Mouse (Mus musculus) forebrain, embryonic 11.5 days (tissue): Measurements from ENCODE around the gene Eif5. TPM values are rescaled to one million over a fixed set of nuclear protein-coding genes. Genes with fewer than 3 reads are reported as not detected.
"Not testable (repeated sequence)": the region's sequence is repeated elsewhere in the genome, so short reads cannot be mapped to it uniquely, and the experiment has no call there.

Source experiments
- ATAC-seq: fragments of 200-750 bp; cut with Nextera tagmentation; replicated peaks from 2 replicates; pipeline ENCODE4 v1.8.0; 2017; ENCODE audit warnings: moderate TSS enrichment; ENCODE audit not compliant: low FRiP score
- DNase-seq: peaks from one replicate; pipeline ENCODE4 v3.0.0-alpha.2; 2017; ENCODE audit warnings: low spot score
- H3K27ac ChIP-seq: fragments of 300-500 bp; sonication (generic); 2 replicates; pipeline ENCODE4 v1.5.1; 2014; ENCODE audit warnings: low read depth, low read length
- H3K27me3 ChIP-seq: fragments of 300-500 bp; sonication (generic); 2 replicates; pipeline ENCODE4 v1.6.1; 2014; ENCODE audit warnings: mild to moderate bottlenecking, low read length, mixed read lengths; ENCODE audit not compliant: control insufficient read depth, insufficient read depth
- H3K36me3 ChIP-seq: fragments of 300-500 bp; sonication (generic); 2 replicates; pipeline ENCODE4 v1.6.1; 2014; ENCODE audit warnings: mild to moderate bottlenecking, low read length, moderate library complexity, mixed read lengths; ENCODE audit not compliant: control insufficient read depth, insufficient read depth
- H3K4me1 ChIP-seq: fragments of 300-500 bp; sonication (generic); replicated peaks from 2 replicates; pipeline ENCODE4 v1.6.1; 2014; ENCODE audit warnings: low read length, mixed read lengths; ENCODE audit not compliant: control insufficient read depth, insufficient read depth
- H3K4me2 ChIP-seq: fragments of 300-500 bp; sonication (generic); 2 replicates; pipeline ENCODE4 v1.6.1; 2014; ENCODE audit warnings: low read depth, mild to moderate bottlenecking, low read length, moderate library complexity, mixed read lengths; ENCODE audit not compliant: severe bottlenecking
- H3K4me3 ChIP-seq: fragments of 300-500 bp; sonication (generic); 2 replicates; pipeline ENCODE4 v1.5.1; 2014; ENCODE audit warnings: low read depth, low read length
- H3K9ac ChIP-seq: fragments of 300-500 bp; sonication (generic); 2 replicates; pipeline ENCODE4 v1.6.1; 2014; ENCODE audit warnings: low read length
- H3K9me3 ChIP-seq: fragments of 300-500 bp; sonication (generic); 2 replicates; pipeline ENCODE4 v1.6.1; 2016; ENCODE audit warnings: low read length, mixed read lengths; ENCODE audit not compliant: control insufficient read depth
- WGBS: fragments of 180-500 bp; shearing (Covaris S2); extraction: QIAGEN DNeasy Blood & Tissue Kit; methylation state at CpG from one replicate; pipeline ENCODE4 v1.1.7; 2014; 5-methylcytosine and 5-hydroxymethylcytosine counted together
- polyA plus RNA-seq: library from polyadenylated mRNA; unstranded; fragments of >200 nt; fragmentation: Nextera tagmentation; extraction: Ambion mirVana; gene quantifications from 2 replicates; pipeline ENCODE4 v1.2.1, GENCODE M21; 2014

Eif5 gene
- polyA plus RNA-seq, 1 experiment from 2014 or later: 736 TPM

DNA sequence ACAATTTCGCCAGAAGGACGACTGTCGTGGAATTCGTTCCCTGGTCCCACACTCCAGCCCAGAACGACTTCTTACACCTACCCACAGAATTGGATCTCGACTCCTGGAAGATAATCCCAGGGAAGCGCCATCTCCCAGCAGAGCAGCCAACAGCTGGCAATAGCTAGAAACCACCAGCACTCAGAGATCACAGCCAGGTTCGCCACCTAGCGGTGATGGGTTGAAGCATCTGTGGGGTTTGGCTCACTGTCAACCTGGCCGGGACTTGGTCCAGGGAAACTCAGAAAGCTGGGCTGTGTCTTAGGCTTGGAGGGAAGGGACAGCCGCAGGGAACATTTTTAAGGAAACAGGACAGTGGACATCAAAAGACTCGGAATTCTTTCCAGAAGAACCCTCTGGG is 32.9 kb upstream of the Eif5 start:
- Histone ChIP-seq H3K4me3 (0 out of 2 replicates have a peak overlapping the region, but pooled peaks have one; percentile 5), H3K27ac (no peak overlapping the region), H3K9ac (peak overlapping the region; percentile 43), H3K27me3 (no peaks in the 10 kb centered on the region), H3K36me3 (no peaks in the 10 kb centered on the region), H3K9me3 (no peaks in the 10 kb centered on the region), H3K4me1 (peaks cover 4% of the 10 kb centered on the region; the same call in 1 of the 2 replicates), H3K4me2 (peak overlapping the region; percentile 37; the same call in 1 of the 2 replicates)
- DNase-seq (peak; percentile 90), ATAC-seq (peak; percentile 67; the same call in 1 of the 2 replicates)
- 8% methylated on average over 12 of the region's 12 CpGs for WGBS

DNA sequence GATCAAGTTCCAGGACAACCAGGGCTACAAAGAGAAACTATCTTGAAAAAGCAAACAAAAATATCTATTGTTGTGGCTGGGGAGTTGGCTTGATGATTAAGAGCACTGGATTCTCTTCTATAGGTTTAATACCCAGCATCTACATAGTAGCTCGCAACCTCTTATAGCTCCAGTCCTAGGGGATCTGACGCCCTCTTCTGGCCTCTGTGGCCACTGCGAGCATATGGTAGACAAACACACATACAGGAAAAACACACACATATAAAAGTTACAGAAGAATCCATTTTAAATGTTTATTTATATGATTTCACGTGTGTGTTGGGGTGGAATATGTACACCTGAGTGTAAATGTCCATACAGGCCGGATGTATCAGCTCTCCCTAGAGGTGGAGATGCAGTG is 30.8 kb upstream of the Eif5 start:
- ATAC-seq (no peak), DNase-seq (no peak)
- no peak overlapping the region for H3K27ac ChIP-seq
- no peak overlapping the region for H3K4me2 ChIP-seq
- no peaks in the 10 kb centered on the region for H3K9me3 ChIP-seq
- 55% methylated on average over 5 of the region's 5 CpGs for WGBS
- H3K4me1 ChIP-seq: no peaks in the 10 kb centered on the region
- no peaks in the 10 kb centered on the region for H3K36me3 ChIP-seq
- H3K9ac ChIP-seq: no peak overlapping the region
- no peak overlapping the region for H3K4me3 ChIP-seq
- no peaks in the 10 kb centered on the region for H3K27me3 ChIP-seq

DNA sequence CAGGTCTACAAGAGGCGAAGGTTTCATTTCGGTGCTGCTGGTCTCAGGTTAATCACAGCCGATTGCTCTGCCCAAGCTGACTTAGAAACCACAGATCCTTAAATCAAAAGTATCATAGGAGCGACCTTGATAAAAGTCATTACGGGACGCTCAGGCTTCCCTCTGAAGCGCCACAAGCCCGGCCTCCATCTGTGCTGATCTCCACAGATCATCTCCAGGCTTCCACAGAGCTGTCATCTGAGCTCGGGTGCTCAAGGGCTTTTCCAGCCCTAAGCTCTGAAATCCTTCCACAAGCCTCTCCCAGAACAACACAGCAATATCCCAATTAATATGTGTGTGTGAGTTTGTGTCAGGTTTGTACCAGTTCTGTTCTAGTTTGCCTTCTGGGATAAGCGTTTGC is 29.9 kb upstream of the Eif5 start:
- Histone ChIP-seq H3K4me2 (no peak overlapping the region), H3K27me3 (no peaks in the 10 kb centered on the region), H3K27ac (no peak overlapping the region), H3K36me3 (no peaks in the 10 kb centered on the region), H3K9me3 (no peaks in the 10 kb centered on the region), H3K9ac (no peak overlapping the region), H3K4me1 (no peaks in the 10 kb centered on the region), H3K4me3 (no peak overlapping the region)
- ATAC-seq (no peak), DNase-seq (no peak)
- WGBS: 90% methylated on average over 10 of the region's 10 CpGs

DNA sequence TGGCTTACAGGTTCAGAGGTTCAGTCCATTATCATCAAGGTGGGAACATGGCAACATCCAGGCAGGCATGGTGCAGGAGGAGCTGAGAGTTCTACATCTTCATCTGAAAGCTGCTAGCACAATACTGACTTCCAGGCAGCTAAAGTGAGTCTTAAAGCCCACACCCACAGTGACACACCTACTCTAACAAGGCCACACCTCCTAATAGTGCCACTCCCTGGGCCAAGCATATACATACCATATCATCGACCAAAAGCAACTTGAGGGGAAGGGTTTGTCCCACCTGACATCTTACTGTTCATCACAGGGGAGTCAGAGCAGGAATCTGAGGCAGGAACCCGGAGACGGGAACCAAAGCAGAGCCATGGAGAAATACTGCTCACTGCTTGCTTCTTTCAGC is 29.4 kb upstream of the Eif5 start:
- not testable (repeated sequence) for H3K4me2 ChIP-seq, ATAC-seq, H3K9ac ChIP-seq, DNase-seq, H3K9me3 ChIP-seq, H3K4me1 ChIP-seq, H3K27ac ChIP-seq, H3K36me3 ChIP-seq, H3K4me3 ChIP-seq, H3K27me3 ChIP-seq
- WGBS: 83% methylated on average over 3 of the region's 3 CpGs

GRCm38 (mm10) chr12:111512572-111513063 is 25.2 kb upstream of the Eif5 start:
- no peak overlapping the region for H3K4me2 ChIP-seq
- no peak overlapping the region for H3K27ac ChIP-seq
- no peaks in the 10 kb centered on the region for H3K4me1 ChIP-seq
- H3K36me3 ChIP-seq: no peaks in the 10 kb centered on the region
- ATAC-seq: no peak
- no peaks in the 10 kb centered on the region for H3K27me3 ChIP-seq
- no peak overlapping the region for H3K9ac ChIP-seq
- no peak for DNase-seq
- 91% methylated on average over 12 of the region's 12 CpGs for WGBS
- no peaks in the 10 kb centered on the region for H3K9me3 ChIP-seq
- H3K4me3 ChIP-seq: no peak overlapping the region

- 82% methylated on average over 5 of the region's 5 CpGs for WGBS
- H3K27ac ChIP-seq: no peak overlapping the region
- no peaks in the 10 kb centered on the region for H3K9me3 ChIP-seq
- H3K4me2 ChIP-seq: no peak overlapping the region
- ATAC-seq: no peak
- H3K36me3 ChIP-seq: no peaks in the 10 kb centered on the region
- H3K27me3 ChIP-seq: no peaks in the 10 kb centered on the region
- no peak overlapping the region for H3K4me3 ChIP-seq
- H3K9ac ChIP-seq: no peak overlapping the region
- no peaks in the 10 kb centered on the region for H3K4me1 ChIP-seq
- DNase-seq: no peak
Measured at GRCm38 (mm10) chr12:111513673-111514072, 24.1 kb upstream of the Eif5 start.

GRCm38 (mm10) chr12:111514231-111514792 is 23.5 kb upstream of the Eif5 start:
- no peaks in the 10 kb centered on the region for H3K27me3 ChIP-seq
- H3K4me3 ChIP-seq: no peak overlapping the region
- H3K9me3 ChIP-seq: no peaks in the 10 kb centered on the region
- no peak overlapping the region for H3K27ac ChIP-seq
- no peak overlapping the region for H3K9ac ChIP-seq
- H3K4me1 ChIP-seq: no peaks in the 10 kb centered on the region
- no peak for ATAC-seq
- H3K4me2 ChIP-seq: no peak overlapping the region
- DNase-seq: no peak
- H3K36me3 ChIP-seq: no peaks in the 10 kb centered on the region
- 76% methylated on average over 7 of the region's 7 CpGs for WGBS

- Histone ChIP-seq H3K9ac (no peak overlapping the region), H3K4me2 (no peak overlapping the region), H3K4me3 (no peak overlapping the region), H3K27ac (no peak overlapping the region), H3K36me3 (no peaks in the 10 kb centered on the region), H3K27me3 (no peaks in the 10 kb centered on the region), H3K9me3 (no peaks in the 10 kb centered on the region), H3K4me1 (no peaks in the 10 kb centered on the region)
- ATAC-seq (no peak), DNase-seq (no peak)
- 85% methylated on average over 7 of the region's 7 CpGs for WGBS
Measured at GRCm38 (mm10) chr12:111514874-111515649, 22.8 kb upstream of the Eif5 start.
